Mouse (Mus musculus): Measurements from ENCODE around the gene Ndufb7.

The Ndufb7 gene

GRCm38 (mm10) chr8:83566469-83567395 lies at the start of gene Ndufb7:
Gene Ndufb7, plus strand, starts transcription at chr8:83566671.
- under 1% methylated on average over 48 of the region's 48 CpGs for whole genome bisulfite sequencing

- WGBS = 70% methylated on average over 3 of the region's 3 CpGs
These were observed 46.0 kb upstream of the Ndufb7 start for GRCm38 (mm10) chr8:83520432-83520831.

DNA sequence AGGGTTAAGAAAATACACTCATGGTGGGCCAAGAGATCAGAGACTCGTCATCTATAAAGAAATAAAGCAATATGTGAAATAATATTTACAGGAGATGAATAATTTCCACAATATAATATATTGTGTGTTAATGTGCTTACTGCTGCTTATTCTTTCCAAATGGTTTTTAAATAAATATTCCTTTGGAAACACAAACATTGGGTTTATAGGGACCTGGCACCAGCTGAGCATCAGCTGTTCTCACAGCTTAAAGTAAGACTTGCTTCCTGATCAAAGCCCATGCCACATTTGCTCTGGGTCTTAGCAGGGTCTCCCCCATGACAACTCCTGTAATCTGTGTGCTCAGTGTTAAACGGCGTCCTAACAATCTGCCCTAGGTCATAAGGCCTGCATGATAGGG lies 45.6 kb upstream of the Ndufb7 start:
- WGBS = 76% methylated on average over 3 of the region's 3 CpGs

- 19% methylated on average over 1 of the region's 1 CpGs for WGBS
These were observed 45.2 kb upstream of the Ndufb7 start for GRCm38 (mm10) chr8:83521310-83521709.

- 80% methylated on average over 2 of the region's 2 CpGs for WGBS
These were observed 31.7 kb upstream of the Ndufb7 start for GRCm38 (mm10) chr8:83534802-83535201.

DNA sequence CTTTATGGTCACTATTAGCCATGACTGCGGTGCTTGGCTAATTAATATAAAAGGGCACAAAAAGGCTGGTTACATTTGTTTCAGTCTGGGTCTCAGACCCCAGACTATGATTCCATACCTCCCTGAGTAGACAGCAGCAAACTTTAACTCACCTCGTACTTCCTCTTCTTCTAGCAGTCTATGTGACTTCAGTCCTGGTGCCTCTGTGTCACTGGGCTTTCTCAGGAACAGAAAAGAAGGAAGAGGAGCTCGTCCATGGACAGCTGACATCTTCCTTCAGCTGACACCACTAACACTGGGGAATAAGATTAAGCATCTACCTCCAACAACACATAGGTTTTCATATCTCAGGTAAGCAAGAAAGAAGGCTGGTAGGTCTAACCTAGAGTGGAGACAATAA lies 30.7 kb upstream of the Ndufb7 start, which contains the start of gene Olfr370:
Gene Olfr370, plus strand, starts transcription at position 45 of the 400 bp plus-strand sequence.
- WGBS = 77% methylated on average over 3 of the region's 3 CpGs

DNA sequence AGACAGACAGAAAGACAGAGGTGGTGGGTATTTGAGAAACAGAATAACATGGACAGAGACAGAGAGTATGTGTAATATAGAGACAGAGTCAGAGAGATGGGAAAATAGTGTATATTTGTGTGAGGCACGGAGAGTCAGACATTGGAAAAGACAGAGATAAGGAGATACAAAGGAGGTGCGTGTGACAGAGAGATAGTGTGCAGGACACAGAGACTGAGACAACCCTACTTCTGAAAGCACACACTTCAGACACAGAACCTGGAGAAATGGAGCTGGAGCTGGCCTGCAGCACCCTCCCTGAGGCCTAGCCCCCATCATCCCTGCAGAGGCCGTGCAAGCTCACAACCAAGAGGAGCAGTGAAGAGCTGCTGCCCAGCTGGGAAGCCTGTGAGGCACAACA lies 3.8 kb upstream of the Ndufb7 start:
- 71% methylated on average over 3 of the region's 3 CpGs for WGBS

DNA sequence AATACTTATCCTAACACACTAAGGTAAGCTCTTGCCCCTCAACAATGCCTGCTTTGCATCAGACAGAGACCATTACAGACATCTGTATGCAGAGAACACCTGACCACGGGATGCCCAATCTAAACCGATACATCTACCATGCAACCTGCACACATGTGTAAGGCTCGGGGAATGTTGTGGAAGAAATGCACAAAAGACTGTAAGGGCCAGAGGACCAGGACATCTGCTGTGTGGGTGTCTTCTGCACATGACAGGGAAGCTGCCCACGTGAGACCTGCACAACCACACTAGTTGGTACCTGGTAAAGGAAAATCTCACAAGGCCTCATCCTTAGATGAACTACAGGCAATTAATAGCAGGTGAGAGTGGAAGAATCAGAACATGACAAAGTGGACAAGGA lies 3.2 kb upstream of the Ndufb7 start:
- WGBS = 66% methylated on average over 4 of the region's 4 CpGs

DNA sequence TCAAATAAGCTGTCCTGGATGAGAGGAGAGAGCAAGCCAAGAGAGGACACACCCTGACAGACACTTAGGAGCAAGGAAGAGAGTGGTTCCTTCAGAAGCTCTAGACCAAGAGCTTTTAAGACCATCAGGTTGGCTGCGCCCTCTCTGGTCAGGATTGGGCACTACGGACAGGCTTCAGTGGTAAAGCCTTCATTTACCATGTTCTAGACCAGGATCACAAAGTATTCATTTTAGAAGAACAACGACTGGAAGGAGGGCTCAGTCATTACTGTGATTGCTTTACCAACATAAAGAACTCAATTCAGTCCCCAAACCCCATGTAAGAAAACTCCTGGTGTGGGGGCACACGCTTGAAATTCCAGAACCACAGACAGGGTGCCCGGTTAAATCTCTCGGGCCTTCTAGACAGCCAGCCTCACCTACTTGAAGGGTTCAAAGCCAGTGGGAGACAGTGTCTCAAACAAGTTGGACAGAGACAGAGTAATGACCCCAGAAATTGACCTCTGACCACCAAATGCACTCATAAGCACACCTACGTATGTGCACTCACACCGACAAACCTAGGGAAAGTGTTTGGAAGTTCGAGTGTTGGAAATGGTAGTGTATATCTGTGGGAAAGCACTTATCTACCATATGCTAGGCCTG lies 618 bp upstream of the Ndufb7 start:
- WGBS = 77% methylated on average over 9 of the region's 9 CpGs

DNA sequence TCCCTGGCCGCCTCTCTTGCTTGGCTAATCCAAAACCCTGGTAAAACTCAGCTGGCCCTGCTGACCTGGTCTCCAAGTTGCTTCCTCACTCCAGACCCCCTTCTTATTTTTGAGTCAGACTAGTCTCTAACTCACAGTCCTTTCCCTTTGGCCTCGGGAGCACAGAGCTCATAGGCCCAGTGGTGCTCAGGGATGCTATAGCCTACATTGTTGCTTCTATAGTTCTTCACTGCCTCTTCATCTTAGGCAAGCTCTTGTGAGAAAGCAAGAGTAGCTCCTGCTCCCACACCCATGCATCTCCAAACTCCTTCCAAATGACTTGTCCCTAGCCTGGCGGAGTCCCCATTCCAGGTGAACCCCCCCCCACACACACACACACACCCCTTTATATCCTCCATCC lies 1.2 kb downstream of the Ndufb7 start:
- 34% methylated on average over 3 of the region's 3 CpGs for WGBS

- 49% methylated on average over 5 of the region's 5 CpGs for WGBS
These were observed 1.7 kb downstream of the Ndufb7 start for GRCm38 (mm10) chr8:83568128-83568527.

DNA sequence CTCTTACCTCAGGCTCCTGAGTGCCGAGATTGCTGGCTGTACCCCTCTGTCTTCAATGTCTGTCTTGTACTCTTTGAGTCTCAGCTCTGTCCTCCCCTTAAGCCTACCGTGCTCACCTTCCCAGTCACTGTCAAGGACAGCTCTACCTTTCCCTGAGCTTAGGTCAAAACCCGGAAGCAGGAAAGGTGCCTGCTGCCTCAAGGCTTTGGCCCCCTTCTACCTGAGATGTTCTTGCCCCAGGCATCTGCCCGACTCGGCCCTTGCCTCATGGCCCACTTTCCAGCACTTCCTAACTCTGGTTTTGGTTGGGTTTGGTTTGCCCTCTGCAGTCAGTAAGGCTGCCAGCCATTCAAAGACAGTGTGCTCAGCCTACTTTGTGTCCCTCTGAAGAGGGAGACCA lies 2.3 kb downstream of the Ndufb7 start:
- WGBS = 71% methylated on average over 5 of the region's 5 CpGs

DNA sequence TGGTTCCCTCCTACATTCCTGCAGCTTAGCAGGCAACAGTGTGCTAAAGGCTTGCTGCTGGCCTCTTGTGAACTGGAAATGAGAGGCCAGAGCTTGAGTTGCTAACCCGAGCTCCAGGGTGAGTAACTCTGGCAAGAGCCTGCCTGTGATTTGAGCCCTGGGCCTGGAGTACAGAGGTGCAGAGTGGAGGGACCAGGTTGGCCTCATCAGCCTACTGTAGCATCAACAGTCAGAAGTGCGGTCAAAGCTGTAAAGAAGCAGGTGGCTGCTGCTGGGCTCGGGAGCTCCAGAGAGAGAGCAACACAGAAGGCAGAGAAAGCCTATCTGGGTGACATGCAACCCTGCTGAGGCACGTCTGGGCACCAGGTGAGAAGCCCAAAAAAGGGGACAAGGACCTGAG lies 2.7 kb downstream of the Ndufb7 start:
- WGBS = 63% methylated on average over 4 of the region's 4 CpGs

GRCm38 (mm10) chr8:83570272-83571000 lies 4.0 kb downstream of the Ndufb7 start:
- WGBS = 65% methylated on average over 15 of the region's 15 CpGs

- 73% methylated on average over 6 of the region's 7 CpGs for WGBS
These were observed 4.5 kb downstream of the Ndufb7 start for GRCm38 (mm10) chr8:83571001-83571340.

- 88% methylated on average over 10 of the region's 10 CpGs for WGBS
These were observed 5.3 kb downstream of the Ndufb7 start for GRCm38 (mm10) chr8:83571791-83572190.

DNA sequence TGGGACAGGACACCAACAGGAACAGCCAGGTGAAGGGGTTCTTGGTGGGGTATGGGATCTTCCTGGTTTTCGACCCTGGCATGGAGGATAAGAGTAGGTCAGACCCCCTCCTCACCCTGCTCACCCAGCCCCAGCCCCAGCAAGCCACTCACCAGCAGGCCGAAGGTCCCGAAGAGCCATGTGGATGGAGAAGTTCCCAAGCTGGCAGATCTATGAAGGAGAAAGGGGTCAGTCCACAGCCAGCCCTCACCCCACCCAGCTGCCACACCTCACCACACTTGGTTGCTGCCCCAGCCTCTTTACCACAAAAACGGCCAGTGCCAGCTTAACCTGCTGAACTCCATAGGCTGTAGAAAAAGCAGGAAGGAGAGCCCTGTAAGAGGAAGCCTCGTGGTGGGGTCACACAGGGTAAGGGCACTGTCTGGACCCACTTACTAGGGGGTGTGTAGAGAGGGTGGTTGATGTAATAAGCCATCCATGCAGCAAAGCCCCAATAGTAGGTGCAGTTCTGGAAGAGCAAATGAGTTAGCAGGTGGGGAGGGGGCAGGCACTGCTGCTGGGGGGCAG lies 5.9 kb downstream of the Ndufb7 start:
- WGBS = 81% methylated on average over 5 of the region's 5 CpGs

- WGBS = 69% methylated on average over 18 of the region's 18 CpGs
These were observed 6.8 kb downstream of the Ndufb7 start for GRCm38 (mm10) chr8:83573140-83573875.

- 51% methylated on average over 15 of the region's 15 CpGs for WGBS
These were observed 8.3 kb downstream of the Ndufb7 start for GRCm38 (mm10) chr8:83574631-83575315.
